Mouse (Mus musculus) midbrain, embryonic 13.5 days (tissue): ENCODE data around the gene Nfat5. TPM values are rescaled to one million over a fixed set of nuclear protein-coding genes. Genes with fewer than 3 reads are reported as not detected.

ENCODE experiments used
- ATAC-seq: fragments of 200-750 bp; cut with Nextera tagmentation; 2 replicates; pipeline ENCODE4 v1.8.0; 2017; ENCODE audit warnings: mild to moderate bottlenecking, moderate TSS enrichment, moderate library complexity
- H3K27ac ChIP-seq: fragments of 300-500 bp; sonication (generic); 2 replicates; pipeline ENCODE4 v1.5.1; 2015; ENCODE audit warnings: inconsistent platforms, mild to moderate bottlenecking, moderate library complexity
- H3K27me3 ChIP-seq: fragments of 300-500 bp; sonication (generic); 2 replicates; pipeline ENCODE4 v1.6.1; 2015; ENCODE audit warnings: mild to moderate bottlenecking, inconsistent platforms
- H3K36me3 ChIP-seq: fragments of 300-500 bp; sonication (generic); 2 replicates; pipeline ENCODE4 v1.6.1; 2015; ENCODE audit warnings: mild to moderate bottlenecking, inconsistent platforms
- H3K4me1 ChIP-seq: fragments of 300-500 bp; sonication (generic); replicated peaks from 2 replicates; pipeline ENCODE4 v1.6.1; 2015; ENCODE audit warnings: inconsistent platforms
- H3K4me2 ChIP-seq: fragments of 300-500 bp; sonication (generic); replicated peaks from 2 replicates; pipeline ENCODE4 v1.6.1; 2015; ENCODE audit warnings: moderate library complexity, mild to moderate bottlenecking, inconsistent platforms
- H3K4me3 ChIP-seq: fragments of 300-500 bp; sonication (generic); replicated peaks from 2 replicates; pipeline ENCODE4 v1.5.1; 2015; ENCODE audit warnings: mild to moderate bottlenecking, inconsistent platforms
- H3K9ac ChIP-seq: fragments of 300-500 bp; sonication (generic); replicated peaks from 2 replicates; pipeline ENCODE4 v1.6.1; 2015; ENCODE audit warnings: mild to moderate bottlenecking, inconsistent platforms
- H3K9me3 ChIP-seq: fragments of 300-500 bp; sonication (generic); 2 replicates; pipeline ENCODE4 v1.6.1; 2016; ENCODE audit warnings: mild to moderate bottlenecking, inconsistent platforms
- WGBS: fragments of 180-500 bp; shearing (Covaris S2); methylation state at CpG from one replicate; pipeline ENCODE4 v1.1.7; 2015; 5-methylcytosine and 5-hydroxymethylcytosine counted together
- polyA plus RNA-seq: library from polyadenylated mRNA; unstranded; fragments of >200 nt; fragmentation: Nextera tagmentation; extraction: Ambion mirVana; gene quantifications from 2 replicates; pipeline ENCODE4 v1.2.1, GENCODE M21; 2015

Nfat5 gene
- polyA plus RNA-seq, 1 experiment from 2014 or later, result 13.3 TPM

DNA sequence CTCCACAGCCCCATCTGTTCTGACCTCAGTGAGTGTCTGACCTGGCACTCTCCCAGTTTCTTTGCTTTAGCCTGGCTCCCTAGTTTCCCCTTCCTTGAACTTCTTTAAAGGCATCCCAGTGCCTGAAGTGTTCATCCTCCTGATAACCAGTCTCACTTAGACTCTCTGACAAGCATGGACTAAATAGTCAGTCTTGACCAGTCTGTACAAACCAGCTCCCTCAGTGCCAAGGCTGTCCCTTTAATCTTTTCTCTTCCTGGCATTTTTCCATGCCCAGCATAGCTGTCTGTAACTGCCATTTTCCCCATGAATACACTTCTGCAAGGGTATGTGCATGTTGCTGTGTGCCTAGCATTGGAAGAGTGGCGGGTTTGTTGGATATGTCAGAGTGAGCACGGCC lies 91.8 kb downstream of the Nfat5 start:
- no peak overlapping the region for H3K27ac ChIP-seq
- no peak for ATAC-seq
- H3K9ac ChIP-seq, result no peak overlapping the region
- H3K27me3 ChIP-seq, result no peaks in the 10 kb centered on the region
- H3K4me3 ChIP-seq, result no peak overlapping the region
- WGBS, result 87% methylated on average over 2 of the region's 2 CpGs
- H3K4me1 ChIP-seq, result no peaks in the 10 kb centered on the region
- H3K36me3 ChIP-seq, result peaks cover 7% of the 10 kb centered on the region
- H3K4me2 ChIP-seq, result no peak overlapping the region
- H3K9me3 ChIP-seq, result no peaks in the 10 kb centered on the region

DNA sequence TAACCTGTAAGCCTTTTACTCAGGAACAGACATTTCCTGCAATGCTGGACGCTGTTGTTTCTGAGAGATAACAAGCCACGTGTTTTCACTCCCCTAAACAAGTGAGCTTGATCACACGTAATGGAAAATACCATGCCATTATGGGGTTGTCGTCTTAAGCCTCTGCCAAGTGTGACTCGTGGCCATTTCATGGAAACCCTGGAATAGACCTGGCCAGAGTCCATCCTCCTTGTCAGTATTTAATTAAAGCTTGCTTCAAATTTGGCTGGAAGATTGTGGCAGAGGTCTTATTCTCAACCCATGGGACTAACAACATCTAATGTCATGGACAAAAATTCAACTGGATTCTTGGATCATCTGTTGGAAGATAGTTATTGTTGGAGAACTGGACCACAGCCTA lies 92.9 kb downstream of the Nfat5 start:
- no peaks in the 10 kb centered on the region for H3K4me1 ChIP-seq
- 66% methylated on average over 5 of the region's 5 CpGs for WGBS
- no peak overlapping the region for H3K27ac ChIP-seq
- no peak for ATAC-seq
- H3K9ac ChIP-seq, result no peak overlapping the region
- no peaks in the 10 kb centered on the region for H3K9me3 ChIP-seq
- no peaks in the 10 kb centered on the region for H3K36me3 ChIP-seq
- no peak overlapping the region for H3K4me2 ChIP-seq
- H3K4me3 ChIP-seq, result no peak overlapping the region
- no peaks in the 10 kb centered on the region for H3K27me3 ChIP-seq

DNA sequence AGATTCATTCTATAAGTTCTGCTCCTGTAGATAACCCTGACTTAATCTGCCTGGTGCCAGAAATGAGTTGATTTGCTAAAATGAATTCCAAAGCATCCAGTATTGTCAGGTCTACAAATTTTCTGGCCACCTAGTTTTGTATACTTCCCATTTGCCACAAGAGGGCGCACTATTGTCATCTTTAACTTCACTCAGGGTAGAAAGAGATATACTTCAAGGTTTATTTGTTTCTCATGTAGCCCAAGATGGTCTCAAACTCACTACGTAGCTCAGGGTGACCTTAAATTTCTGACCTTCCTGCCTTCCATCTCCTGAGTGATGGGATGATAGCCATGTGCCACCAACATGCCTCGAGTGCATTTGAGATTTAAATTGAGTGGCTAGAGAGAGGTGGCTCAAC lies 93.4 kb downstream of the Nfat5 start:
- H3K27ac ChIP-seq, result no peak overlapping the region
- H3K4me1 ChIP-seq, result no peaks in the 10 kb centered on the region
- no peak overlapping the region for H3K9ac ChIP-seq
- H3K4me2 ChIP-seq, result no peak overlapping the region
- H3K27me3 ChIP-seq, result no peaks in the 10 kb centered on the region
- H3K36me3 ChIP-seq, result no peaks in the 10 kb centered on the region
- no peaks in the 10 kb centered on the region for H3K9me3 ChIP-seq
- 36% methylated on average over 3 of the region's 3 CpGs for WGBS
- H3K4me3 ChIP-seq, result no peak overlapping the region
- ATAC-seq, result no peak

DNA sequence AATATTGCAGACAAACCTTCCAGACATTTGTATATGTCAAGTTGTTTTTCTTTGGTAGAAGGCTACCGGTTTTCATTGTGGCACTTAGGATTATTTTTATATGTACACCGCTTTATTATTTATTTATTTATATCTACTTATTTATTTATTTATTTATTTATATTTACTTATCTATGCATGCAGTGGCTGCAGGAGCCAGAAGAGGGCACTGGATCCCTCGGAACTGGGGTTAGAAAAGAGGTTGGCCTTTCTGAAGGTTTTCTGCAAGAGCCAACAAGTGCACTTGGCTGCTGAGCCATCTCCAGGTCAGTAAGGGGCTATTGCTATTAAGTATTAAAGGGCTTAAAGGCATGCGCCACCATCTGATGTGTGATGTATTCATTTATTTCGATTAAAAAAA lies 94.6 kb downstream of the Nfat5 start:
- Histone ChIP-seq H3K36me3 (no peaks in the 10 kb centered on the region), H3K9me3 (no peaks in the 10 kb centered on the region), H3K4me1 (no peaks in the 10 kb centered on the region), H3K4me3 (no peak overlapping the region), H3K27ac (no peak overlapping the region), H3K9ac (no peak overlapping the region), H3K4me2 (no peak overlapping the region), H3K27me3 (no peaks in the 10 kb centered on the region)
- WGBS, result 69% methylated on average over 5 of the region's 5 CpGs
- ATAC-seq, result no peak

DNA sequence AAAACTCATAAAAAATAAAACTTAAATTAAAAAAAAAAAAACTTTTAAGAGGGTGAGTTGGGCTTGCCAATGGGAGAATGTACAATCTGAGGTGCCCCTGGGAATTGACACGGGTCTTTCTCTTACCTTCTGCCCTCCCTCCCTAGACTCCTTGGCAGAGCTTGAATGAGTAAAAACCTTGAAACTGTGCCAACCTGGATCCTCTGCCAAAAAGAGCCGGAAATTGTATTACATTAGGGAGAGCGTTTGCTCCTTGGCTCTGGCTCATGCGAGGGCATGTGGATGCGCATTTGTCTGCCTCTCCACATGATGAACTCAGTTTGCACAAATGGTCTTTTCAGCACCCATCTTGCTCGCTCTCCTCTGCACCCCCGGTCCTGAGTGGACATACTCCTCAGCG lies 96.3 kb downstream of the Nfat5 start:
- no peak overlapping the region for H3K9ac ChIP-seq
- no peaks in the 10 kb centered on the region for H3K4me1 ChIP-seq
- H3K27ac ChIP-seq, result no peak overlapping the region
- no peak for ATAC-seq
- WGBS, result 78% methylated on average over 8 of the region's 8 CpGs
- no peak overlapping the region for H3K4me2 ChIP-seq
- no peaks in the 10 kb centered on the region for H3K27me3 ChIP-seq
- H3K4me3 ChIP-seq, result no peak overlapping the region
- H3K36me3 ChIP-seq, result no peaks in the 10 kb centered on the region
- no peaks in the 10 kb centered on the region for H3K9me3 ChIP-seq

DNA sequence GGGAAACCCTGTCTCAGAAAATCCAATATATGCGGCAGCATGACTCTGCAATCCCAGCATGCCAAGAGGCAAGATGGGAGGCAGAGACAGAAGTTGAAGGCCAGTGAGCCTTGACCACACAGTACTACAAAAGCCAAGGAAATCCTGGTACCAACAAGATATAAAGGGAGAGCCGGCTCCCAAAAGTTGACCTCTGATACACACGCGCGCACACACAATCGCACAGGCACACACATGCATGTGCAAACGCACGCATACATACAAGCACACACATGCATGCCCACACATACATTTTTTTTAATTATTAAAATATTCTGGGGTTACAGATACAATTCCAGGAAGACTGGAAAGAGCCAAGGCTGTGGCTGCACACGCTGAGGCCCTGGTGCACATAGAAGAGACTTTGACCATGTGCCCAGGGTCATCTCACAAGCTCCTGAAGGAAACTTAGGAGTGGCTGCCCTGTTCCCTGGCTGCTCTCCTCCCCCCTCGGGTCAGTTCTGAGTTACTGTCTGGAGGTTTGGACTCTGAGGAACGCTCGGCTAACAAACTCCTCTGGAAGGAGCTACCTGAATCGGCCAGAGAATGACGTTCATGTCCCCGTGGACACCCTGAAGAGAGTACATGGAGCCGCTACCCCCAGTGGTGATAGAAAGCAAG lies 97.3 kb downstream of the Nfat5 start:
- ATAC-seq, result no peak
- H3K9me3 ChIP-seq, result no peaks in the 10 kb centered on the region
- H3K4me1 ChIP-seq, result no peaks in the 10 kb centered on the region
- 93% methylated on average over 16 of the region's 16 CpGs for WGBS
- no peak overlapping the region for H3K9ac ChIP-seq
- no peaks in the 10 kb centered on the region for H3K36me3 ChIP-seq
- H3K4me3 ChIP-seq, result no peak overlapping the region
- H3K27ac ChIP-seq, result no peak overlapping the region
- no peaks in the 10 kb centered on the region for H3K27me3 ChIP-seq
- H3K4me2 ChIP-seq, result no peak overlapping the region

DNA sequence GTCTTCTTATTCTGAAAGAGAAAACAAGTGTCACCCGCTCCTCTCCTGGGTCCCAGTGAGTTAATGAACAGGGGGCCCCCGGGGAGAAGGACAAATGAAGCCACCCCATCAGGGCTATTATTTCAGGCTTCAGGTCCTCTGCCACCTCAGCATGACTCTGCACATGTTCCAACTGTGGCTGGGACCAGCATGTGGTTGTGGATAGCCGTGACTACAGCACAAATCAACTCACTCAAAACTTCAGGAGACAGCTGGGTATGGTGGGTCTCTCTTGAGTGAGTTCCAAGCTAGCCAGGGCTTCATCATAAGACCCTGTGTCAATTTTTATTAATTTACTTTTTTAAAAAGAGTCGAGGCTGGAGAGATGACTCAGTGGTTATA lies 97.9 kb downstream of the Nfat5 start:
- H3K9me3 ChIP-seq, result no peaks in the 10 kb centered on the region
- no peaks in the 10 kb centered on the region for H3K36me3 ChIP-seq
- 80% methylated on average over 4 of the region's 4 CpGs for WGBS
- H3K9ac ChIP-seq, result no peak overlapping the region
- no peak overlapping the region for H3K4me2 ChIP-seq
- no peak for ATAC-seq
- H3K4me1 ChIP-seq, result no peaks in the 10 kb centered on the region
- no peak overlapping the region for H3K4me3 ChIP-seq
- no peak overlapping the region for H3K27ac ChIP-seq
- no peaks in the 10 kb centered on the region for H3K27me3 ChIP-seq

DNA sequence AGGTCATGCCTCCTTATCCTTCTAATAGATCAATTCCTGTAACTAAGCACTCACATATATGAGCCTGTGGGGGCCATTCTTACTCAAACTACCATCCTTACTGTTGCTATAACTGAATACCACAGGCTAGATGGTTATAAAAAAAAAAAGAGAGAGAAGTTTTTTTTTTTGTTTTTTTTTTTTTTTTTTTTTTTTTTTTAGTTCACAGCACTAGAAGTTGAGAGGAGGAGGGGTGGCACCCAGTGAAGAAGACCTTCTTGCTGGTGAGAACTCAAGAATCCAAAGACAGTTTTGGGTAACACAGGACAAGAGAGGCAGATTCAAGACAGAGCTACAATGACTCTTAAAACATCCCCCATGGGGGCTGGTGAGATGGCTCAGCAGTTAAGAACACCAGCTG lies 102.1 kb downstream of the Nfat5 start:
- Histone ChIP-seq H3K4me3 (no peak overlapping the region), H3K4me1 (no peaks in the 10 kb centered on the region)
- ATAC-seq, result no peak

DNA sequence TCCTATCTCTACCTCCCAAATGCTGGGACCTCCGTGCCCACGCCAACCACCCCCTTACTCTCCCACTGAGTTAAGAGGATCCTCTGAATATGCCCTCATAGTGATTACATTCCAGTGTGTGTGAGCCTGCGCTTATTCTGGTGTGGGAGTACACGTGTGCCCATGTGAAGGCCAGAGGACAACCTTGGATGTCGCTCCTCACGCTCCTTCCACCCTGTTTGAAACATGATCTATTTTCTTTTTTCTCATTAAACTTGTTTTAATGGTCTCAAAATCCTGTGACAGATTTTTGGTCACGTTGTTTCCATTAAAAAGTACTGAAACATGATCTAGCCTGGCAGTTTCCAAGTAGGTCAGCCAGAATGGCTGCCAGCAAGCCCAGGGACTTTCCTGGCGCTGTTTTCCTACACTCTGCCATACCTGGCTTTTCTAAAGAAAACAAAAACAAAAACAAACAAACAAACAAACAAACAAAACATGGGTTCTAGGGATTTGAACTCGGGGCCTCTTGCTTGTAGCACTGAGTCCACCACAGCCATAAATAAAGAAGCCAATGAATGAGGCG lies 102.9 kb downstream of the Nfat5 start:
- Histone ChIP-seq H3K36me3 (no peaks in the 10 kb centered on the region), H3K4me2 (no peak overlapping the region), H3K4me1 (no peaks in the 10 kb centered on the region), H3K27ac (no peak overlapping the region), H3K27me3 (no peaks in the 10 kb centered on the region), H3K4me3 (no peak overlapping the region), H3K9me3 (no peaks in the 10 kb centered on the region), H3K9ac (no peak overlapping the region)
- 90% methylated on average over 10 of the region's 10 CpGs for WGBS
- ATAC-seq, result no peak

More for the DNA sequence above, 102.1 kb downstream of the Nfat5 start:
- Histone ChIP-seq H3K4me2 (no peak overlapping the region), H3K27me3 (no peaks in the 10 kb centered on the region), H3K9ac (no peak overlapping the region), H3K9me3 (no peaks in the 10 kb centered on the region), H3K27ac (no peak overlapping the region), H3K36me3 (no peaks in the 10 kb centered on the region)

DNA sequence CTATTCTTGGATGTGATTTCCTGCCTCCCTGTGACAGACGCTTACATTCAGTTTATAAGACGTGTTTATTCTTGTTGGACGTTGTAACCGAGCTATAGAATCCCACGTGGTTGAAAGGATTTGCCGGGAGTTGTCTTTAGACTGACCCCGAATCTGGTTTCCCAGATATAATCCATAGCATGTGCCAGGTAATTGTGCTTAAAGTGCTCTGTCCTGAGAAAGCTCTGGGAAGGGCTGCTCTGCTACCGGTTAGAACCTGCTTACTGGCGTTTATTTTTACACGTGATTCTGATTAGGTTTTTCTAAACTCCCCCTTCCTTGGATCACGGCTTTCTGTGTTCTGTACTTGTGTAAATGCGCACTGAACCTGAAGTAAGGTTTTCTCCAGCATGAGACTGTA lies 104.4 kb downstream of the Nfat5 start:
- H3K9me3 ChIP-seq, result no peaks in the 10 kb centered on the region
- 66% methylated on average over 12 of the region's 12 CpGs for WGBS
- peaks cover 3% of the 10 kb centered on the region; the same call in 1 of the 2 replicates for H3K4me1 ChIP-seq
- H3K27ac ChIP-seq, result no peak overlapping the region
- ATAC-seq, result no peak
- no peak overlapping the region for H3K4me2 ChIP-seq
- H3K9ac ChIP-seq, result no peak overlapping the region
- no peak overlapping the region for H3K4me3 ChIP-seq
- no peaks in the 10 kb centered on the region for H3K36me3 ChIP-seq
- no peaks in the 10 kb centered on the region for H3K27me3 ChIP-seq

DNA sequence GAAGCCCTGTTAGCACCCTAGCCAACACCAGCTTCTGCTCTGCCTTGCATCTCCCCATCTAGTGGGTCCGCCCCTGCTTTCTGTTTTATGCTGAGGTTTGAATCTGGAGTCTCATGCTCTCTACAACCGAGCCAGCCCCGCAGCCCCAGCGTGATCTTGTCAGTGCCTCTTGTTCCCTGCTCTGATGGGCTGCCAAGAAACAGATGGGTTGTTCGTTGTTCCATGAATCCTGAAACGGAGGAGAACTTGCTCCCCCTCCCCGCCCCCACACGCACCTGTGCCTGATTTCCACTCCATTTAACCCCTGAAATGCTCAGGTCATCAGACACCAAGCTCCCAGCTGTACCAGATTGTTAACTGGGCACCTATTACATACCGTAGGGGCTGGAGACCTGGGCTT lies 106.2 kb downstream of the Nfat5 start:
- 41% methylated on average over 9 of the region's 9 CpGs for WGBS
- Histone ChIP-seq H3K9me3 (no peaks in the 10 kb centered on the region), H3K27ac (no peak overlapping the region), H3K4me1 (peaks cover 13% of the 10 kb centered on the region), H3K9ac (no peak overlapping the region), H3K4me3 (no peak overlapping the region), H3K4me2 (no peak overlapping the region), H3K36me3 (no peaks in the 10 kb centered on the region), H3K27me3 (no peaks in the 10 kb centered on the region)
- no peak for ATAC-seq

DNA sequence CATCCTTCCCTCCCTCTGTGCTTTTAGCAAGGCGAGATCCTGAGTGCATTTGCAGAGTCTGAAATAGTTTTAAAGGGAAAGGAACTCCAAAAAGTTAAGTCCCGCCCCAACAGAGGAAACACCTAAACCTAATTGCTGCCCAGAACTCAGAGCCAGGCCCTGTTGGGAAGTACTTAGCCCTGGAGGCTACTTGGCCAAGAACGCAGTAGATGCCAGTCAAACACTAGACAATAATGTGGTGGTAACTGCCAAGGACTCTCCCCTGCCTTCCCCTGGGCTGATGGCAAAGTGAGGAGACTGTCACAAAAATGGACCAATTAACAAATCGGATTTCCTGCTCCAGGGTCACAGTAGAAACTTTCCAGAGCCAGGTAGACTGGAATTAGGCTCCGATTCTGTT lies 108.6 kb downstream of the Nfat5 start:
- Histone ChIP-seq H3K27me3 (no peaks in the 10 kb centered on the region), H3K36me3 (peaks cover 3% of the 10 kb centered on the region; the same call in 1 of the 2 replicates), H3K9ac (no peak overlapping the region), H3K27ac (no peak overlapping the region), H3K9me3 (no peaks in the 10 kb centered on the region), H3K4me1 (peaks cover 13% of the 10 kb centered on the region), H3K4me2 (no peak overlapping the region), H3K4me3 (no peak overlapping the region)
- WGBS, result 79% methylated on average over 5 of the region's 5 CpGs
- ATAC-seq, result no peak
